Mouse (Mus musculus) liver, embryonic 14.5 days (tissue): ENCODE measurements at regions not wholly inside any gene's neighbourhood (a gene's known extent, or its start where the extent isn't known, plus 50 kb on each side); places are given as distances from the start of the nearest gene placed in this dataset.

Experiments
- CTCF ChIP-seq: IDR thresholded peaks from 2 replicates; pipeline ENCODE4 v1.5.1; 2016; ENCODE audit warnings: antibody characterized with exemption, low read depth, control low read depth
- EP300 ChIP-seq: IDR thresholded peaks from 2 replicates; pipeline ENCODE4 v1.6.1; 2016; ENCODE audit warnings: antibody characterized with exemption, low read depth

DNA sequence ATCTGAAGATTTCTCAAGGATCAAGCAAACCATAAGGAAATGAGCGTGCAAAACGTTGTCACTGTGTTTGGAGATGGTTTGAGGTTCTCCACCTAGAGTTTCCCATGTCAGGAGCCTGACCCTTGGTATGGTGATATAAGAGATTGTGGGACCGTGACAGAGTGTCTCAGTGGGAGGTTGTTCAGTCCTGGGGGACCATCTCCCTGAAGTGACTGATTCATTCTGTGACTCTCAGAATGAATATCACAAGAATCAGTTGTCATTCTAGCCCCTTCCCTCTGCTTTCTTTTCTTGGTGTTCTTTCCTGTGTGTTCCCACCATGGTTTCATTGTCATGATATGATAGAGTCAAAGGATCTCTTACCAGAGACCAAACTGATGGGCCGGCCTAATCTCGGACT lies 49.8 kb upstream of the Plpp4 start:
- no peak for TF ChIP-seq EP300
- no peak for TF ChIP-seq CTCF
